Mouse (Mus musculus): ENCODE measurements around the gene Sept9. TPM values are rescaled to one million over a fixed set of nuclear protein-coding genes. Genes with fewer than 3 reads are reported as not detected.

The Sept9 gene
- polyA plus RNA-seq, 1 experiment: 0.37 TPM

- TF ChIP-seq TAL1 (IDR thresholded peaks at IDR 0.05; ENCODE audit: low read length) (no peak), GATA1 (IDR thresholded peaks at IDR 0.05; ENCODE audit: low read length) (no peak)
- Histone ChIP-seq H3K36me3 (ENCODE audit: control insufficient read depth) (no peaks in the 10 kb centered on the region), H3K4me1 (ENCODE audit: control insufficient read depth) (no peaks in the 10 kb centered on the region), H3K9me3 (ENCODE audit: control insufficient read depth, low read length) (no peaks in the 10 kb centered on the region), H3K27me3 (ENCODE audit: control insufficient read depth) (no peaks in the 10 kb centered on the region), H3K4me3 (replicated peaks) (no peak overlapping the region)
These were observed 23.4 kb downstream of the Sept9 start for GRCm38 (mm10) chr11:117222899-117223298.

GRCm38 (mm10) chr11:117224804-117225203 is 25.3 kb downstream of the Sept9 start:
- Histone ChIP-seq H3K36me3 (ENCODE audit: control insufficient read depth) (no peaks in the 10 kb centered on the region), H3K9me3 (ENCODE audit: control insufficient read depth, low read length) (no peaks in the 10 kb centered on the region), H3K4me1 (ENCODE audit: control insufficient read depth) (no peaks in the 10 kb centered on the region), H3K27me3 (ENCODE audit: control insufficient read depth) (no peaks in the 10 kb centered on the region), H3K4me3 (replicated peaks) (no peak overlapping the region)
- TF ChIP-seq GATA1 (IDR thresholded peaks at IDR 0.05; ENCODE audit: low read length) (no peak), TAL1 (IDR thresholded peaks at IDR 0.05; ENCODE audit: low read length) (no peak)

GRCm38 (mm10) chr11:117225531-117226213 is 26.2 kb downstream of the Sept9 start:
- TF ChIP-seq TAL1 (IDR thresholded peaks at IDR 0.05; ENCODE audit: low read length) (no peak), GATA1 (IDR thresholded peaks at IDR 0.05; ENCODE audit: low read length) (no peak)

GRCm38 (mm10) chr11:117226214-117226535 is 26.7 kb downstream of the Sept9 start:
- H3K4me3 ChIP-seq (replicated peaks): no peak overlapping the region
- H3K36me3 ChIP-seq (ENCODE audit: control insufficient read depth): no peaks in the 10 kb centered on the region
- TF ChIP-seq GATA1 (IDR thresholded peaks at IDR 0.05; ENCODE audit: low read length) (no peak), TAL1 (IDR thresholded peaks at IDR 0.05; ENCODE audit: low read length) (no peak)
- no peaks in the 10 kb centered on the region for H3K9me3 ChIP-seq (ENCODE audit: control insufficient read depth, low read length)
- no peaks in the 10 kb centered on the region for H3K27me3 ChIP-seq (ENCODE audit: control insufficient read depth)
- H3K4me1 ChIP-seq (ENCODE audit: control insufficient read depth): no peaks in the 10 kb centered on the region

More at GRCm38 (mm10) chr11:117225531-117226213, 26.2 kb downstream of the Sept9 start:
- Histone ChIP-seq H3K9me3 (ENCODE audit: control insufficient read depth, low read length) (no peaks in the 10 kb centered on the region), H3K4me1 (ENCODE audit: control insufficient read depth) (no peaks in the 10 kb centered on the region), H3K36me3 (ENCODE audit: control insufficient read depth) (no peaks in the 10 kb centered on the region), H3K4me3 (replicated peaks) (no peak overlapping the region), H3K27me3 (ENCODE audit: control insufficient read depth) (no peaks in the 10 kb centered on the region)

GRCm38 (mm10) chr11:117228139-117228538 is 28.7 kb downstream of the Sept9 start:
- no peaks in the 10 kb centered on the region for H3K4me1 ChIP-seq (ENCODE audit: control insufficient read depth)
- no peaks in the 10 kb centered on the region for H3K9me3 ChIP-seq (ENCODE audit: control insufficient read depth, low read length)
- H3K36me3 ChIP-seq (ENCODE audit: control insufficient read depth): no peaks in the 10 kb centered on the region
- no peaks in the 10 kb centered on the region for H3K27me3 ChIP-seq (ENCODE audit: control insufficient read depth)
- H3K4me3 ChIP-seq (replicated peaks): no peak overlapping the region
- TF ChIP-seq GATA1 (IDR thresholded peaks at IDR 0.05; ENCODE audit: low read length): no peak
- TF ChIP-seq TAL1 (IDR thresholded peaks at IDR 0.05; ENCODE audit: low read length): no peak

- Histone ChIP-seq H3K4me3 (replicated peaks) (no peak overlapping the region), H3K4me1 (ENCODE audit: control insufficient read depth) (peaks cover 3% of the 10 kb centered on the region), H3K9me3 (ENCODE audit: control insufficient read depth, low read length) (no peaks in the 10 kb centered on the region), H3K36me3 (ENCODE audit: control insufficient read depth) (no peaks in the 10 kb centered on the region), H3K27me3 (ENCODE audit: control insufficient read depth) (no peaks in the 10 kb centered on the region)
- TF ChIP-seq GATA1 (IDR thresholded peaks at IDR 0.05; ENCODE audit: low read length): no peak
- no peak for TF ChIP-seq TAL1 (IDR thresholded peaks at IDR 0.05; ENCODE audit: low read length)
These were observed 32.1 kb downstream of the Sept9 start for GRCm38 (mm10) chr11:117231551-117231950.

GRCm38 (mm10) chr11:117232032-117232431 is 32.6 kb downstream of the Sept9 start:
- no peak for TF ChIP-seq GATA1 (IDR thresholded peaks at IDR 0.05; ENCODE audit: low read length)
- TF ChIP-seq TAL1 (IDR thresholded peaks at IDR 0.05; ENCODE audit: low read length): no peak

GRCm38 (mm10) chr11:117232886-117233458 is 33.5 kb downstream of the Sept9 start:
- no peaks in the 10 kb centered on the region for H3K36me3 ChIP-seq (ENCODE audit: control insufficient read depth)
- no peak overlapping the region for H3K4me3 ChIP-seq (replicated peaks)
- no peaks in the 10 kb centered on the region for H3K9me3 ChIP-seq (ENCODE audit: control insufficient read depth, low read length)
- H3K27me3 ChIP-seq (ENCODE audit: control insufficient read depth): no peaks in the 10 kb centered on the region
- no peak for TF ChIP-seq TAL1 (IDR thresholded peaks at IDR 0.05; ENCODE audit: low read length)
- no peak for TF ChIP-seq GATA1 (IDR thresholded peaks at IDR 0.05; ENCODE audit: low read length)
- H3K4me1 ChIP-seq (ENCODE audit: control insufficient read depth): peaks cover 3% of the 10 kb centered on the region

More at GRCm38 (mm10) chr11:117232032-117232431, 32.6 kb downstream of the Sept9 start:
- no peak overlapping the region for H3K4me3 ChIP-seq (replicated peaks)
- no peaks in the 10 kb centered on the region for H3K9me3 ChIP-seq (ENCODE audit: control insufficient read depth, low read length)
- H3K36me3 ChIP-seq (ENCODE audit: control insufficient read depth): no peaks in the 10 kb centered on the region
- peaks cover 3% of the 10 kb centered on the region for H3K4me1 ChIP-seq (ENCODE audit: control insufficient read depth)
- H3K27me3 ChIP-seq (ENCODE audit: control insufficient read depth): no peaks in the 10 kb centered on the region

GRCm38 (mm10) chr11:117233818-117234217 is 34.4 kb downstream of the Sept9 start:
- Histone ChIP-seq H3K4me1 (ENCODE audit: control insufficient read depth) (peaks cover 3% of the 10 kb centered on the region), H3K27me3 (ENCODE audit: control insufficient read depth) (no peaks in the 10 kb centered on the region), H3K4me3 (replicated peaks) (no peak overlapping the region), H3K9me3 (ENCODE audit: control insufficient read depth, low read length) (no peaks in the 10 kb centered on the region), H3K36me3 (ENCODE audit: control insufficient read depth) (no peaks in the 10 kb centered on the region)
- TF ChIP-seq TAL1 (IDR thresholded peaks at IDR 0.05; ENCODE audit: low read length): no peak
- TF ChIP-seq GATA1 (IDR thresholded peaks at IDR 0.05; ENCODE audit: low read length): no peak
